Mouse (Mus musculus) lung, adult 2 months (tissue): ENCODE results near the gene Ostf1.

ENCODE experiments used
- CTCF ChIP-seq: fragments of 200-500 bp; IDR thresholded peaks from 2 replicates; pipeline ENCODE4 v1.5.1; 2011; ENCODE audit warnings: mild to moderate bottlenecking, low read length, control low read depth; ENCODE audit not compliant: insufficient read depth
- POLR2A ChIP-seq: fragments of 200-500 bp; IDR thresholded peaks from 2 replicates; pipeline ENCODE4 v1.6.1; 2011; ENCODE audit warnings: low read depth, mild to moderate bottlenecking, control low read depth, low read length, borderline replicate concordance; ENCODE audit errors: extremely low read depth

- no peak for TF ChIP-seq POLR2A
- TF ChIP-seq CTCF = no peak
These were observed 23.7 kb downstream of the Ostf1 start for GRCm38 (mm10) chr19:18607907-18608306.
